Mouse (Mus musculus) gastrocnemius, adult 8-10 months (tissue): Measurements from ENCODE around the gene Mertk. TPM values are rescaled to one million over a fixed set of nuclear protein-coding genes. Genes with fewer than 3 reads are reported as not detected.

Experiments
- DNase-seq, 2 experiments: peaks; one replicate each; pipeline ENCODE4 v3.0.0; 2022; ENCODE audit warnings: low spot score in 2 of 2
- total RNA-seq, 4 experiments: library from RNA; stranded (reverse); gene quantifications; 2 replicates each; pipeline ENCODE4 v1.2.4; 2022

The Mertk gene
- total RNA-seq, 4 experiments from 2014 or later, result 0.97 to 1.7 (median 1.3) TPM

DNA sequence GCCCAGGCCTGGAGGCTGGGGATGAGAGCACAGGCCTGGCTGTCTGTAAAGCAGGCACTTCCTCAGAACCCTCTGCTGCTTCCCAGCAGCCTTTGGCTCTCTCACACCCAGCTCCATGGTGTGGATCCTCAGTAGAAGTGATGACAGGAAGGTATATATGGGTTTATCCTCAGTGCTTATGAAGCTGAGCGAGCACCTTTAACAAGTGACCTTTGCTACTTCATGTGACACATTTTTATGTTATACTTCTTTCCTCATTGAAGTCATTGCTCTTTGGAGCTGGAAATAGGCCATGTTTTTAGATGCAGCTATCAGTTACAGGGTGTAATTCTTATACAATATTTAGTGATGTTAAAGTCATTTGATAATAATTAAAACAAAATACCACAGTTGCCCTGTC, 67.0 kb downstream of the Mertk start:
- no peak for DNase-seq

DNA sequence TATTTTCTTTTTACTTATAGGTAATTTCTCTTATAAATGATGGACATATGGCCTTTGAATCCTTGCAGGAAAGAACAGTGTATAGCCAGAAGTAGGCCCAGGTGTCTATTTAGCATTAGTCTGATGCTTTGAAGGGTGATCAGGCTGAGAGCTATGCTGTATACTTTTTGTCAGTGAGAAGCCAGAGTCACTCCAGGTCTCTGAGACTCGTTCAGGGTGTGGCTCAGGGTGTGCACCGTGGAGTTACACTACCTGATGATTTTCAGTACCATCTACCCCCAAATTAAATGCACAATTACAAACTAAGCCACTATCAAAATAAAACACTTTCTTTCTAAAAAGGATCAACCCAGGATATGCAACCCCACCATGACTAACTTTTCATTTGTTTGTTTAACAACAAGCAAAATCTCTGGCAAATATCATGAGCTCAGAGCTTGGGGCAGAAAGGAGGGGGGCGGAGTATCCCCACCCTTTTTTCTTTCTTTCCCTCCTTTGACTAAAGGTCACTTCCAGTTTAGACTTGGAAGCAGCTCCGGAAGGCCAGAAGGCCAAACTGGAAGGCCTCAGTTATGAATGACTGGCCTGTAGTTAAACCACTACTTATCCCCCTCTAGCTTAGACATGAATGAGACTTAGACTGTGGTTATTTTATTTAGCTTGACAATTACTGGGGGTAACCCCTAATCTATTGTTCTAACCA, 69.9 kb downstream of the Mertk start:
- DNase-seq, result no peak

DNA sequence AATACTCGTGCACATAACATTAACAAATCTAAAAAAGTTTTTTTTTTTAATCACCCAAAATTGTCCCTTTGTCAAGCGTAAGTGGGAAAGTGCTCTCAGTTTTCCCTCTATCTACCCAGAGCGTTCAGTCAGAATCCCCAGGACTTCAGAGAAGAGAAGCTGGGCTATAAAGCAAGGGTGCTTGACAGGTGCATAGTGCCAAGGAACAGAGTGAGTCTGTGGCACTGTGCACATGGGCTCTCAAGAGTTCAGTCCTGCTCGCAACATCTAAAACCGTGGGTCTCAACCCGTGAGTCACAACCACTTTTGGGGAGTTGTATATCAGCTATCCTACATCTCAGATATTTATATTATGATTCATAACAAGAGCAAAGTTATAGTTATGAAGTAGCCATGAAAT, 71.8 kb downstream of the Mertk start:
- DNase-seq, result no peak

DNA sequence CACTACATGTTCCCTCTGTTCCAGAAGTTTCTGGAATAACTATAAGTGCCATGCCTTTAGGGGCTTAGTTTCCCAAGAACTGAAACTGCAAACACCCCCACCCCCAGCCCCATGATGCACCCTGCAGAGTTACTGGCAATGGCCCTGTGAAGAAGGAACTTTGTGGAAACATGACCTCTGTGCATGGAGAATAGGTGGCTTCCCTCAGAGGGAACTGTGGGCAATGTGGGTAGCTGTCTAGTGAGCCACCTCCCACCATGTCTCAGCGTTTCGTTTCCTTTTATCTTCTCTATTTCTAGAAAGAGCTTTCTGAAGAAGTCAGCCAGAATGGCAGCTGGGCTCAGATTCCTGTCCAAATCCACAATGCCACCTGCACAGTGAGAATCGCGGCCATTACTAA, 72.3 kb downstream of the Mertk start:
- DNase-seq, result no peak

DNA sequence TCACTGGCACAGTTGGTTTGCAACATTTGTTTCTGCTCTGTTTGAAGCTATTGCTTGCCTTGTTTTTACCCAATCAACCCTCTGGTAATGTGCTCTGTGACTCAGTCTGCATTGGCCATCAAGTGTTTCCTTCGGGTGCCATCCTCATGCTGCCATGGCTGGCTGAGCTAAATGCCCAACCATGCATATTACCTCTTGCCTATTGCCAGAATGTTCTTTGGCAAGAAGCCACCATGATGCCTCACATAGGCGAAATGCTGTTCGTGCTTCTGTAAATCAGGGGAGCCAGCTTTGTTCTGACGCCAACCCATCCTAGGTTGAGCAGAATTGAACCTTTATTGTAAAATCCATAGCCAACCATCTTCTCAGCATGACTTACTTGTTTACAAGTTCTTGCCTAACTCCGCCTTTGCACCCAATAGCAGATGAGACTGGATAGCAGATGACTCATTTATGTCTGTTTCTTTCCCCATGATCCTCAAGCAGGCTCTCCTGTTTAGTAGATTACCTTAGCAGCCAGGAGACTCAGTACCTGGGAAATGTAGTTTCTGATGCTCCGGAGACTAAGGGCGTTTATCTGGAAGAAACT, 73.1 kb downstream of the Mertk start:
- DNase-seq, result no peak

DNA sequence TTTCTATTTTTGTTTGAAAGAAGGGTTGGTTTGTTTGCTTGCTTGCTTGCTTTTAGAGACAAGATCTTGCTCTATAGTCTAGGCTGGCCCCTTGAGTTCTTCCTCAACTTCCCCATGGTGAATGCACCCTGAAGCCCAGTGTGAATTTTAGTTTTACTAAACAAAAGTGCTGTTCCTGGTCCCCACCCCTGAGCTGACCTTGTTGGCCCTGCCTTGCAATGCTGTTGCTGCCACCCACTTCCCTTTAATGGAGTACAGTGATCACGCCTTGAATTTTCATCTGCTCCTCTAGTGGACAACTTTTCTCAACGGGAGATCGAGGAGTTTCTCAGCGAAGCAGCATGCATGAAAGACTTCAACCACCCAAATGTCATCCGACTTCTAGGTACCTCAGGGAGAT, 83.5 kb downstream of the Mertk start:
- no peak for DNase-seq

DNA sequence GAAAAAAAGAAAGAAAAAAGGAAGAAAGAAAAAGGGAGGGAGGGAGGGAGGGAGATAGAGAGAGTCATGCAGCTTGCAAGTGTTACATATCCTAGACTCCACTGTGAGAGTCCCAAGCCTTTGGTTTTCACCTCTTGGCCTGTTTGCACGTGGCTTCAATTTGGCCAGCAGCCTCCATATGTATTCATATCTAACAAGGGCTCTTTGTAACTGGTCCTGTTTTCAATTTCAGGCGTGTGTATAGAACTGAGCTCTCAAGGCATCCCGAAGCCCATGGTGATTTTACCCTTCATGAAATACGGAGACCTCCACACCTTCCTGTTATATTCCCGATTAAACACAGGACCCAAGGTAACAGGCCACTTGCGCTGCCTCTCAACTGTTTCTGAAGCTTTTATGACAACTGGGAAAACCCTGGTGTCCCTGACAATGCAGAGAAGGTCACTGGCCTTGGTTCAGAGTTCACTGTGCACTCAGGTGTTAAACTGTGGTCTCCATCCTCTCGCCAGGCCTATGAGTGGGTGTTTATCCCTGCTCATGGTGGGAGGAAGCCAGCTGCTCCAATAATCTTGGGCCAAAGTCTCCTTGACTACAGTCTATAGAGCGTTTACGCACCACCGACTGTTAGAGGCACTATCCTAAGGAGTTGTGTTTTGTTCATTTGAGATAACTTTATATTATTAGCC, 85.0 kb downstream of the Mertk start:
- no peak for DNase-seq

DNA sequence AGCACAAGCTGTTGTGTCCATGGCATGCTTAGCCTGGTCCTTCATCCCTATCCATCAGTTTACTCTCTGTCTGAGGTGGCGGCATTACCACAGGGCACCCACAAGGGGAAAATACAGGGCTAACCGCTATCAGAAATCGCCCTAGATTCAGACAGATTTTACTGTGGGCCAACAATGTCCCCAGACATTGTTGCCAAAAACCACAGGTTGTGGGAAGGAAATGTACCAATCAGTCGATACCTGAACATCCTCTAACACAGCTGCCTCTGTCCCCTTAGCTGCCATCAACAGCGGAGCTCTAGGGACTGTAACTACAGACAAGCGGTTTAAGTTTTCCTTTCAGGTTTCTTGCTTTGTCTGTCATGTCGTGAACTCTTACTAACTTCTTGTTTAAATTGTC, 86.1 kb downstream of the Mertk start:
- DNase-seq, result no peak

DNA sequence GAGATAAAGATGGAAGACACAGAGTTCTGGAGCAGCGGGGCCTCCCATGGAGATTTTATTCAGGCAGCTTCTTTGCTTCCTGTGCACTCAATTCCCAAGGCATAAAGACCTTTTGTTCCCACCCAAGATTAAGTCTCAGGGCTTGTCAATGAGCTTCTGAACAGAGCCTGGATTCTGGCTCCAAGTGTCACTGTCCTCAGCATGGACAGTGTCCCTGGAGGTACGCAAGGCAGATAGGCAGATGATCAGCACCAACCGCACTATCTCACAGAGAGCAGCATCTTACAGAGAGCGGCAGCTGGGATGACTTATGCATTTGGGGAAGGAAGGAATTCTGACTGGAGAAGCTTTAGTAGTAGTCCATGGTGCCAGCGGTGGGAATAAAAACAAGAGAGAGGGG, 87.6 kb downstream of the Mertk start:
- no peak for DNase-seq

DNA sequence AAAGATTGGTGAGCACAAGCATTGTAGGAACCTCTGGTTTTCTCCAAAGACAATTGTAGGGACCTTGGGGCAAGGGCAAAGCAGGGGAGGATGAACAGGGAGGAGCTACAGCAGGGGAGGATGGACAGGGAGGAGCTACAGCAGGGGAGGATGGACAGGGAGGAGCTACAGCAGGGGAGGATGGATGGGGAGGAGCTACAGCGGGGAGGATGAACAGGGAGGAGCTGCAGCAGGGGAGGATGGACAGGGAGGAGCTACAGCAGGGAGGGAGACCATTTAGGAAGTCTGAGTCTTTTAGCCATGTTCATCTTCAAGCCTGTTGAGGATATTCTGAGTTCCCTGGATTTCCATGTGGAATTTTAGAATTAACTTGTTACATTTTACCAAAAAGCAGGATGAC, 88.0 kb downstream of the Mertk start:
- no peak for DNase-seq

DNA sequence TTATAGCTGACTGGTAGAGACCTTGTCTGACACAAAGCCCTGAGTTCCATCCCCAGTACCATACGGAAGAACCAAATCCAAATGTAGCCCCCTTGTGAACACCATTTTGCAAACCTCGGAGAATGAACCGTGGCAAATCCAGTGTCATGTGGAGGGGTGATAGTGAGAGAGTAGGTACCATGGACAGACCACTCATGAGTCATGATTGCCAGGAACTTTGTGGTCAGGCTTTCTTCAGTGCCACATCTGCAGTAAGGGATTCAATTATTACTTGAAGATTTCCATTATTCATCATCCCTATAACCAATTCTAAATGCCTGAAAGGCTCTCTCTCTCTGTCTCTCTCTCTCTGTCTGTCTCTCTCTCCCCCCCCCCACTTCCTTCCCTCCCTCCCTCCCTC, 89.0 kb downstream of the Mertk start:
- no peak for DNase-seq

DNA sequence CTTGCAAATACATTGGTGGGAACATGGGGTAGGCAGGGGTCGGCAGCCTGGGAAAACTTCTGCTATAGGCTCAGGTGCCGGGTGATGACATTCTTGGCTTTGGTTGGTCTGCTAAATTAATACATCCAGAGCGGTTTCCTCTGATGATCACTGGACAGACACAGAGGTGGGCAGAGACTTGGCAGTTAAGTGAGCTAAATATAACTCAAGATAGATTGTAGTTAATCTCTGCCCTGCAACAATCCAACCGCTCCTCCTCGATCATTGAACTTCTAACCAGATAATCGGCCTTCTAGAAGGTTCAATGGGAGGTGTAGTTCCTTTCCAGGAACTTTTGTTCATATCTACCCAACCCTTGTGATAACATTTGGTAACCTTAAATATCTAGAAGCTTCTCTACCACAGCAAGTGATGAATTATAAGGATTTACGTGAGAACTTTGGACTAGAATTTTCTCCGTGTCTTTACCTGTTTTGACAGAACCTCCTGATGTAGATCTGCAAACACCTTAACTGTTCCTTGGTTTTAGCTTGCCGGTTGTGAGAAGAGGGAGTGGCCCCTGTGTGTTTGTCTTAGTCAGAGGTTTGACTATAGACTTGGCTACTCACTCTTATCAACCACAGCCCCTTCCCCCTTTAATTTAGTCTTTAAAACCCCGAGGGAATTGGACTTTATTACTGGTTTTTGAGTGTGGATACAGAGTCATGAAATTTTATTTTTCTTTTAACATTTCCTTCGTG, 92.3 kb downstream of the Mertk start:
- no peak for DNase-seq

DNA sequence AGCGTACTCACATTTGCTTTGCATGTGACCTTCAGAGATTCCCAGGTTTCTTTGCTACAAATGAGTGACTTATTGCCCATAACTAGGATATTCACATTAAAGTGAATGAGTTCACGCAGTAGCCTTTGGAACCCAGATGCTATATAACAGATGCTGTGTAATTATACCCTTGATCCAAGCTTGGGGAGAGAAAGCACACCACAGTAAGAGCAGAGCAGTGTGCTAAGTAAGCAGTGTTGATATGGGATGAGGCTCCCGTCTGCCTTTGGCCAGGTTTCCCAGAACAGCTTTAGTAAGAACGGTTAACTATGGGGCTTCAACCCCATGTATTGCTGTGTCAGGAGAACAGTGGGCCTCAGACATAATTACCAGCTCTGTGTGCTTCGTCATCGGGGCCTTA, 95.2 kb downstream of the Mertk start:
- DNase-seq, result no peak

DNA sequence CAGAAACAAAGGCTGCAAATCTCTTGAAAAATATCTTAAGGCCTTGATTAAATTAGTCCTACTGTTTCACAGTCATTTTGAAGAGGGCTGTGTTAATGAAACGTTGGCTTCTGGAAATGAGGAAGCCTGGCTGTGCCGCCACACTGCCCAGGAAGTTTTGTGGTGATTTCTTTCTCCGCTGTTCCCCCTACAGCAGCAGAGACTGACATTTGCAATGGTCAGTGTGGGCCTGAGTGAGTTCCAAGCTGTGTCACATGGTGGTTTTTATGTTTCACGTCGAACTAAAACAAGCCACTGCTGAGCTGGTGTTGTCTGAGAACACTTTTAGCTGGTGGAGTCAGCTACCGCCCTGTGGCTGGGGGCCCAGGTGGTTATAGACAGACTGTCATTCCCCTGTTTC, 97.7 kb downstream of the Mertk start:
- DNase-seq, result no peak

DNA sequence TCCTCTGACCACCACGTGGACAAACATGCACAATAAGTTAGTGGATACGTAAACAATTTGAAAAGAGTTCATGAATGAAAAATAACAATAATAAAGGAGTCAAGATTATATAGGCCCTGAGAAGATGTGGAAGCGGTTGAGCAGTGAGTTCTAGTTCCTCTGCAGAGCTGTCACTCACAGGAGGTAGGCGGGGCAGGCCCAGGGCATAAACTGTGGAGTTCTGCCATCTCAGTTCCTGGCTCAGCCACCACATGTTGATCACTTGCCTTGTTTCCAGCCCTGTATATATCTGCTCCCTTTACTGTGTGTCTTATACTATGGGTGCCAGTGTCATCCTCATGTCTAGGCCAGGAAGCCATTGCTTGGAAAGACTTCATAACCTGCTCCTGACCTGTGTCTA, 104.7 kb downstream of the Mertk start:
- DNase-seq, result no peak

DNA sequence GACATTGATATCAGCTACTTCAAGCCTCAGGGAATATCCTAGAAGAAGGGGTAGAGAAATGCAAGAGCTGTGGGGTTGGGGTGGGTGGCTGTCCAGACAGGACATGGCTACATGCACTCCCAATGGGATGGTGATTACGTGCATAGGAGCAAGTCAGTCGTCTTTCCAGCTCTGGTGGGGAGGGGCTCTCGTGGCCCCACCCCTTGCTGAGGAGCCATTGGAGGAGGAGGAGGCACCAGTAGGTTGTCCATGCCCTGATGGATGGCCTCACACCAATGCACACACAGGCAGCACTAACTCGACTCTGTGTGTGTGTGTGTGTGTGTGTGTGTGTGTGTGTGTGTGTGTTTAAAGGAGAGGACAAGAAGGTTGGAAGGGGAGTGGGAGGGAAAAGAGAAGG, 106.6 kb downstream of the Mertk start:
- no peak for DNase-seq

DNA sequence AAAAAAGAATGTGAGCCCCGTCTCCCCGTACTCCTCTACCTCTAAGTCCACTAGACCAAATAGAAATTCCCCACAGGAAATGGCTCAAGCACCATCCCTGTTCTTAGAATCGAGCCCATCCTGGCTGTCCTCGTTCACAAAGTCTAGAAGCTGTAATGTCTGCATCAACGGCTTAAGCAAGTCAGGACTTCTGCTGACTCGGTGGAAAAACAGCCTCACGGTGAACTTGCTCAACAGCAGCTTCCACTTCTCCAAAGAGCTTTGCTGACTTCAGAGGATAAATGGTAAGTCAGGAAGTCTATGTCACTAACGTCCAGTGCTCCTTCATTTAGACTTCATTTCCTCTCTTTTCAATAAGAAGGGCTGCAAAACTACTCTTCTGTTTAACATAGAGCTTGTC, 107.8 kb downstream of the Mertk start:
- no peak for DNase-seq

DNA sequence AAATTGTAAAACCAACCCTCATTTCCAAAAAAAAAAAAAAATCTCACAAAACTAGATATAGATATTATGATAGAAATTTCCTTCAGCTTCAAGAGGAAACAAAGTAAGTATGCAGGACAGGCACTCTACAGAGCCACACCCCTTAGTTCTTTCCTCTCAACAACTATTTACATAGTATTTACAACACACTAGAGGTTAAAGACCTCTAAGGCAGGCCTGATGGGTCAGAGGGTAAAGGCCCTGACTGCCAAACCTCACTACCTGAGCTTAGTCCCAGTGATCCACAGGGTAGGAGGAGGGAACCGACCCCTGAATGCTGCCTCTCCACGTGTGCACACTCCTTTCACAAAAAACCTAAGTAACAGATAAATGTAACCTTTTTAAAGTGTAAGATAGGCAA, 114.0 kb downstream of the Mertk start:
- no peak for DNase-seq

DNA sequence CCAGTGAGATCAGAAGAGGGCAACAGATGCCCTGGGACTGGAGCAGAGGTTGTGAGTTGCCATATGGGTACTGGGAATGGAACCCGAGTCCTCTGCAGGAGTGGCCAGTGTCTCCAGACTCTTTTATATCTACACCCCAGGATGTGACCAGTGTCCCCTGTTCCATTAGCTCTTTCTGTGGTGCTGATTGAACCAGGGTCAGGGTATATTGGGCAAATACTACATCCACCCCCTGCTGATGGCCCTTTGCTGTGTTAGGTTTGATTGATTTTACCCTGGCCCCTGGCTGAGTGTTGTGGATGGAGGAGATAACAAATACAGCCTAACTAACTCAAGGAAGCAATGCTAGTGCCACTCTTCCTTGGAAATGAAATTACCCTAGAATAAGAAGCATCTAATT, 117.6 kb downstream of the Mertk start:
- DNase-seq, result no peak

DNA sequence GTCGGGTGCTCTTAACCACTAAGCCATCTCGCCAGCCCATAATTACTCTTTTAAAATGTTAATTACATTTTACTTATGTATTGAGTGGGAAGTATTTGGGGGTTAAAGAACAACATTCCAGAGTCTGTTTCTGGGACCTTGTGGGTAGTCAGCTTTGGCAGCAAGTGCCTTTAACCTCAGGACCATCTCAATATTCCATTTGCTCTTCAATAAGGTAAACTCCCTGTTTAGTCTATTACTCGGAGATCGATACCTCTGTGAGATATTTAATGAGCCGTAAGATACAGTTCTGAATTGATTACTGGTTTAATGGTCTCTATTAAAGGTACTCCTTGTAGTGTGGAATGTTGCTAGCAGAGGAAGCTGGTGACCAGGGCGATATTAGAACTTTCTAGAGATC, 118.2 kb downstream of the Mertk start:
- no peak for DNase-seq

DNA sequence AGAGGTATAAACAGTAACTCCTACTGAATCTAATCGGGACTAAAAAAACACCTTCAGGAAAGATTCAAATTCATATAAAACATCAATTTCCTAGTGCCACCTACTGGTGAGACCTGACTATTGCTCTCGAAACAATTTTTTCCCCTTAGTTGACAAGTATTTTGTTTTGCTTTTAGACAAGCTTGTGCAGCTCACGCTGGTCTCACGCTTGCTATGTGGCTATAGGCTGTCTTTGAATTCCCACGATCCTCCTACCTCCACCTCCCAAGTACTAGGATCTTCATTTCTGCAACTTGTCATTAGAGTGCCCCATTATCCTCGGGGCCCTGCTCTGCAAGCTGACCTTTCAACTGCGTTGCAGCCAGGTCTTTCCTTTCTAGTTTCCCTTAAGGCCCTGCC, 118.6 kb downstream of the Mertk start:
- no peak for DNase-seq
